Comparison of ENCODE assay signal across 11 mouse cellular contexts in genomic region chr1:61879706-61880470, GRCm38 (mm10).
"Had no signal": no experiment of that assay in that cellular context is flagged by ENCODE, and none has a peak within 500 bp of the region (broad histone marks: within the 10 kb centered on the region; RNA-seq: fewer than 3 reads in every experiment).

No protein-coding gene starts in this region.

- H3K9ac ChIP-seq: limb, embryonic 13.5 days; liver, embryonic 14.5 days; neural tube, embryonic 13.5 days had no signal

- H3K27ac ChIP-seq: layer of hippocampus, adult 2 months; limb, embryonic 13.5 days; liver, embryonic 14.5 days; neural tube, embryonic 13.5 days had no signal

- H3K27me3 ChIP-seq: limb, embryonic 13.5 days; neural tube, embryonic 13.5 days had no signal

- H3K9me3 ChIP-seq: limb, embryonic 13.5 days; neural tube, embryonic 13.5 days had no signal

- H3K4me3 ChIP-seq: layer of hippocampus, adult 2 months; limb, embryonic 13.5 days; neural tube, embryonic 13.5 days had no signal

- H3K4me2 ChIP-seq: limb, embryonic 13.5 days; neural tube, embryonic 13.5 days had no signal

- DNase-seq: kidney, adult 18-20 months; kidney, postnatal 10 days; kidney, postnatal 4 days; left cerebral cortex, postnatal 4 days; lung, adult 18-20 months; thymus, adult 18-20 months; thymus, postnatal 14 days had no signal

- H3K36me3 ChIP-seq: limb, embryonic 13.5 days; neural tube, embryonic 13.5 days had no signal

- H3K4me1 ChIP-seq: limb, embryonic 13.5 days had no signal
